Mouse (Mus musculus) neural tube, postnatal 0 days (tissue): ENCODE measurements around the gene Pdcd5. TPM values are rescaled to one million over a fixed set of nuclear protein-coding genes. Genes with fewer than 3 reads are reported as not detected.

Source experiments
- polyA plus RNA-seq: library from polyadenylated mRNA; unstranded; fragments of >200 nt; fragmentation: Nextera tagmentation; extraction: Ambion mirVana; gene quantifications from 2 replicates; pipeline ENCODE4 v1.2.1, GENCODE M21; 2015

Pdcd5 gene
- polyA plus RNA-seq: 245 and 254 TPM in 2 replicates

GRCm38 (mm10) chr7:35647101-35647698 is at the start of gene Pdcd5:
Gene Pdcd5, minus strand, starts transcription at chr7:35647521.

Other genes starting within 250 kb of the Pdcd5 start
- 0.25 TPM in 1 of 2 replicates, not detected in the other for gene Slc7a9, start 198.7 kb downstream of the Pdcd5 start, polyA plus RNA-seq
- gene Tdrd12, start 109.8 kb downstream of the Pdcd5 start, polyA plus RNA-seq: 0.69 and 0.86 TPM in 2 replicates
- 162 and 175 TPM in 2 replicates for gene Nudt19, start 91.2 kb downstream of the Pdcd5 start, polyA plus RNA-seq
- 0.10 and 0.23 TPM in 2 replicates for gene Rgs9bp, start 61.9 kb downstream of the Pdcd5 start, polyA plus RNA-seq
- gene Ankrd27, start 61.3 kb downstream of the Pdcd5 start, polyA plus RNA-seq: 14.7 and 15.6 TPM in 2 replicates
- gene Dpy19l3, start 106.9 kb upstream of the Pdcd5 start, polyA plus RNA-seq: 35.9 and 43.8 TPM in 2 replicates
- 7.9 and 9.4 TPM in 2 replicates for gene Zfp507, start 155.5 kb upstream of the Pdcd5 start, polyA plus RNA-seq